In genomic region chr12:103103601-103104000, GRCm38 (mm10) we compare ENCODE assay signal across 8 mouse cellular contexts.
DNase-seq lines count a peak whose midpoint lies in the region; ATAC-seq and TF ChIP-seq lines count a peak whose summit lies in the region.
"Had no signal": no experiment of that assay in that cellular context is flagged by ENCODE, and none has a peak within 500 bp of the region (broad histone marks: within the 10 kb centered on the region; RNA-seq: fewer than 3 reads in every experiment).

No protein-coding gene starts in this region.

- no peaks in the 10 kb centered on the region for H3K79me2 ChIP-seq in liver, adult 2 months (ENCODE audit: control insufficient read depth, insufficient read depth, low read length)

- H3K27ac ChIP-seq in kidney, embryonic 15.5 days, result no peak overlapping the region
- no peak overlapping the region for H3K27ac ChIP-seq in liver, adult 2 months (replicated peaks; ENCODE audit: insufficient read depth, low read depth, low read length)
- no peak overlapping the region for H3K27ac ChIP-seq in gastrocnemius, adult 2 months
- H3K27ac ChIP-seq: hindbrain, embryonic 15.5 days had no signal

- H3K4me1 ChIP-seq in kidney, embryonic 15.5 days, result no peaks in the 10 kb centered on the region
- H3K4me1 ChIP-seq in liver, adult 2 months (ENCODE audit: control insufficient read depth, insufficient read depth, low read length), result no peaks in the 10 kb centered on the region; the same call in 1 of the 2 replicates
- H3K4me1 ChIP-seq: hindbrain, embryonic 15.5 days had no signal

- TF ChIP-seq CTCF in liver, adult 2 months (IDR thresholded peaks at IDR 0.05; ENCODE audit: low read depth, low read length), result no peak
- no peak for TF ChIP-seq CTCF in gastrocnemius, adult 2 months (IDR thresholded peaks at IDR 0.05)

- H3K36me3 ChIP-seq in kidney, embryonic 15.5 days, result no peaks in the 10 kb centered on the region
- no peaks in the 10 kb centered on the region for H3K36me3 ChIP-seq in liver, adult 2 months (ENCODE audit: control insufficient read depth, insufficient read depth, low read length)

- peak overlapping the region; percentile 33 for H3K4me2 ChIP-seq in kidney, embryonic 15.5 days
- H3K4me2 ChIP-seq: hindbrain, embryonic 15.5 days had no signal

- DNase-seq in kidney, adult 9 months, result no peak
- peak; percentile 23 for DNase-seq in CD4-positive, CD25-positive, alpha-beta regulatory T cell, adult 2 months (ENCODE audit: low read depth, low spot score)
- DNase-seq in NIH3T3 (ENCODE audit: low read depth), result peak; percentile 2
- DNase-seq in liver, adult 2 months (ENCODE audit: extremely low read depth, low read depth, low spot score), result peak; percentile 2
- no peak for DNase-seq in gastrocnemius, adult 2 months
- DNase-seq in urinary bladder, postnatal 36 days (ENCODE audit: low spot score in 2 of 2), result no peak

- WGBS in kidney, embryonic 15.5 days, result 13% methylated on average over 5 of the region's 5 CpGs
- 23% methylated on average over 5 of the region's 5 CpGs for WGBS in liver, adult 2 months

- H3K9ac ChIP-seq in kidney, embryonic 15.5 days, result no peak overlapping the region
- no peak overlapping the region for H3K9ac ChIP-seq in liver, adult 2 months (ENCODE audit: low read depth, low read length)
- H3K9ac ChIP-seq: hindbrain, embryonic 15.5 days had no signal

- H3K27me3 ChIP-seq in kidney, embryonic 15.5 days, result no peaks in the 10 kb centered on the region; the same call in 1 of the 2 replicates
- H3K27me3 ChIP-seq in liver, adult 2 months (ENCODE audit: control insufficient read depth, insufficient read depth, low read length), result no peaks in the 10 kb centered on the region
- H3K27me3 ChIP-seq: hindbrain, embryonic 15.5 days had no signal

- 0 out of 2 replicates have a peak, but pooled peaks have one; percentile 36 for ATAC-seq in kidney, embryonic 15.5 days (replicated peaks; ENCODE audit: low FRiP score)

- intact Hi-C loops in gastrocnemius, adult 2 months (cut with DNase I), result no loop called here

- TF ChIP-seq POLR2A in liver, adult 2 months (IDR thresholded peaks at IDR 0.05; ENCODE audit: extremely low read depth, insufficient read depth, low read length), result no peak

- H3K9me3 ChIP-seq in kidney, embryonic 15.5 days (replicated peaks), result no peaks in the 10 kb centered on the region
- H3K9me3 ChIP-seq: hindbrain, embryonic 15.5 days had no signal

- no peak overlapping the region for H3K4me3 ChIP-seq in kidney, embryonic 15.5 days (replicated peaks)
- H3K4me3 ChIP-seq in liver, adult 2 months (ENCODE audit: insufficient read depth, low read depth, low read length), result no peak overlapping the region
- no peak overlapping the region for H3K4me3 ChIP-seq in gastrocnemius, adult 2 months
- H3K4me3 ChIP-seq: hindbrain, embryonic 15.5 days had no signal

Comparison
In these comparisons a context has a peak if more than half of its experiments do, and no peak if none do; other contexts are left out.
1. DNase-seq: peak in CD4-positive, CD25-positive, alpha-beta regulatory T cell, adult 2 months (single experiment), NIH3T3 (single experiment) and liver, adult 2 months (single experiment); none in kidney, adult 9 months (single experiment), gastrocnemius, adult 2 months (single experiment) and urinary bladder, postnatal 36 days (0 of 2).